Mouse (Mus musculus) testis, adult 2 months (tissue): ENCODE measurements around the gene Thop1. TPM values are rescaled to one million over a fixed set of nuclear protein-coding genes. Genes with fewer than 3 reads are reported as not detected.

Source experiments
- H3K27ac ChIP-seq: fragments of 200-500 bp; 2 replicates; pipeline ENCODE4 v1.5.1; 2012; ENCODE audit warnings: low read depth, low read length; ENCODE audit not compliant: control insufficient read depth, insufficient read depth
- H3K27me3 ChIP-seq: fragments of 200-500 bp; 2 replicates; pipeline ENCODE4 v1.6.1; 2012; ENCODE audit warnings: mild to moderate bottlenecking, low read length, moderate library complexity; ENCODE audit not compliant: control insufficient read depth, insufficient read depth
- H3K36me3 ChIP-seq: fragments of 200-500 bp; 2 replicates; pipeline ENCODE4 v1.6.1; 2012; ENCODE audit warnings: mild to moderate bottlenecking, low read length; ENCODE audit not compliant: control insufficient read depth, insufficient read depth
- H3K4me1 ChIP-seq: fragments of 200-500 bp; 2 replicates; pipeline ENCODE4 v1.6.1; 2012; ENCODE audit warnings: low read length; ENCODE audit not compliant: control insufficient read depth, insufficient read depth
- H3K4me3 ChIP-seq: fragments of 200-500 bp; 2 replicates; pipeline ENCODE4 v1.5.1; 2012; ENCODE audit warnings: low read depth, mild to moderate bottlenecking, low read length, moderate library complexity, mixed read lengths; ENCODE audit not compliant: control insufficient read depth
- CTCF ChIP-seq: fragments of 200-500 bp; IDR thresholded peaks from 2 replicates; pipeline ENCODE4 v1.5.1; 2012; ENCODE audit warnings: low read depth, mild to moderate bottlenecking, inconsistent platforms, low read length, moderate library complexity; ENCODE audit not compliant: control insufficient read depth, insufficient read depth, insufficient replicate concordance
- POLR2A ChIP-seq: fragments of 200-500 bp; IDR thresholded peaks from 2 replicates; pipeline ENCODE4 v1.6.1; 2012; ENCODE audit warnings: low read depth, mild to moderate bottlenecking, inconsistent platforms, low read length, moderate library complexity; ENCODE audit not compliant: control insufficient read depth
- polyA plus RNA-seq: library from polyadenylated mRNA; depleted of rRNA; stranded (reverse); fragments of >200 nt; gene quantifications from 2 replicates; pipeline ENCODE4 v1.2.3, GENCODE M21; 2012; rRNA removed

The Thop1 gene
- polyA plus RNA-seq, 1 experiment = 318 TPM

DNA sequence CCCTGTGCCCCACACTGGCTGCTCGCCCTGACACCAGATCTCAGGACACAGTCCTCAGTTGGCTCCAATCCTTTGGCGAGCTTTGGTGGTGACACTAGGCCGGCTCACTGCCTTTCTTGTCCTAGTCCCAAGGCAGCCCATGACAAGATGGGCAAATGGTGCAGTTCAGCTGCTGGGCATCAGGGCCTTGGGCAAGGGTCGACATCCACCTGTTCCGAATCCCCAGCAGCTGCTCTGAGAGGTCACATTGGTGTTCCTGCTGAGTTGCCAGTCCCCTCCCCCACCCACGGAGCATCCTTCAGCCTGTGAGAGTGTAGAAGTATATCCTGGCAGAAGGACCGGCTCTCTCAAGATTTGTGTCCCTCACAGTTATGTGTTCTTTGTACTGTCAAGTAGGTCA lies 50.8 kb downstream of the Thop1 start:
- H3K27me3 ChIP-seq = no peaks in the 10 kb centered on the region
- H3K27ac ChIP-seq = no peak overlapping the region
- no peaks in the 10 kb centered on the region; the same call in 1 of the 2 replicates for H3K36me3 ChIP-seq
- no peak overlapping the region for H3K4me3 ChIP-seq
- H3K4me1 ChIP-seq = no peaks in the 10 kb centered on the region
- TF ChIP-seq CTCF (no peak), POLR2A (no peak)

DNA sequence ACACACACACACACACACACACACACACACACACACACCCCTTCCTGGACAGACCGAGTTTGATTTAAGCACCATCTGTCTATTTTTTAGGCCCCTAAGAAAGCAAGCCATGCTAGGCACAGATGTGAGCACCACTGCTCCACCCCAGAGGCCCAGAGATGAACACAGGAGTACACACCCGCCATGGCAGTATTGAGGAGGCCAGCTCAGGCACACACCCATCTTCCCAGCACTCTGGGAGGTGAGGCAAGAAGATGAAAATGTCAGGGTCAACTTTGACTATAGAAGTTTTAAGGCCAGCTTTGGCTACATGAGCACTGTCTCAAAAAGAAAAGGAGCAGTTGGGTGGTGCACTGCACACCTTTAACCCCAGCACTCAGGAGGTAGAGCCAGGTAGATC lies 53.1 kb downstream of the Thop1 start:
- H3K27ac ChIP-seq = no peak overlapping the region
- no peaks in the 10 kb centered on the region for H3K4me1 ChIP-seq
- no peak overlapping the region for H3K4me3 ChIP-seq
- no peaks in the 10 kb centered on the region for H3K27me3 ChIP-seq
- no peaks in the 10 kb centered on the region; the same call in 1 of the 2 replicates for H3K36me3 ChIP-seq
- no peak for TF ChIP-seq CTCF
- no peak for TF ChIP-seq POLR2A

DNA sequence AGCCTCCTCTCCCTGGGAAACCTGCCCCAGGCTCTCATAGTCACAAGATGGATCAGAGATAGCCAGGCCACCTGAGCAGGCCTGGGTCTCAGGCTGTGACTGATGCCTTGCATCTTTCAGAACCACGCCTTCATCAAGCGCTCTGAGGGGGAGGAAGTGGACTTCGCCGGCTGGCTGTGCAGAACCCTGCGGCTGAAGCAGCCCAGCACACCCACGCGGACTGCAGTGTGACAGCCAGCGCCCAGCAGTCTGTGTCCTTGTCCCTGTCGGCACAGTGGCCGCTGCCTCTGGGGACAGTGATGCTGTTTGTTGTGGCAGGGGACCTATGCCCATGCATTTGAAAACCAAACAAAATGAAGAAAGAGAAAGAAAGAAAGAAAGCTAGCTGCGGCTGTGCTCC lies 53.7 kb downstream of the Thop1 start:
- no peaks in the 10 kb centered on the region for H3K27me3 ChIP-seq
- H3K27ac ChIP-seq = no peak overlapping the region
- H3K4me1 ChIP-seq = peaks cover 5% of the 10 kb centered on the region
- no peaks in the 10 kb centered on the region; the same call in 1 of the 2 replicates for H3K36me3 ChIP-seq
- H3K4me3 ChIP-seq = no peak overlapping the region
- TF ChIP-seq POLR2A (no peak), CTCF (no peak)

Other genes with a start within 250 kb of the Thop1 start
- 261 and 275 TPM in 2 replicates for gene Oaz1, start 243.4 kb upstream of the Thop1 start, polyA plus RNA-seq
- gene Lingo3, start 226.0 kb upstream of the Thop1 start, polyA plus RNA-seq = 0.16 and 0.26 TPM in 2 replicates
- 60.3 and 67.0 TPM in 2 replicates for gene Lsm7, start 214.8 kb upstream of the Thop1 start, polyA plus RNA-seq
- 169 and 173 TPM in 2 replicates for gene Sppl2b, start 214.8 kb upstream of the Thop1 start, polyA plus RNA-seq
- gene Tmprss9, start 198.2 kb upstream of the Thop1 start, polyA plus RNA-seq = 2.0 and 2.7 TPM in 2 replicates
- 76.7 and 104 TPM in 2 replicates for gene Timm13, start 169.1 kb upstream of the Thop1 start, polyA plus RNA-seq
- gene Lmnb2, start 151.8 kb upstream of the Thop1 start, polyA plus RNA-seq = 177 TPM in 2 replicates
- 7.8 and 9.1 TPM in 2 replicates for gene Gadd45b, start 140.0 kb upstream of the Thop1 start, polyA plus RNA-seq
- 1.0 and 1.6 TPM in 2 replicates for gene Gng7, start 55.1 kb upstream of the Thop1 start, polyA plus RNA-seq
- gene Diras1, start 44.4 kb upstream of the Thop1 start, polyA plus RNA-seq = 0.95 and 1.4 TPM in 2 replicates
- 39.6 and 46.3 TPM in 2 replicates for gene Slc39a3, start 32.6 kb upstream of the Thop1 start, polyA plus RNA-seq
- gene Sgta, start 9.9 kb upstream of the Thop1 start, polyA plus RNA-seq = 203 and 224 TPM in 2 replicates
- 0.40 and 0.70 TPM in 2 replicates for gene Creb3l3, start 28.8 kb downstream of the Thop1 start, polyA plus RNA-seq
- 147 and 192 TPM in 2 replicates for gene Map2k2, start 35.9 kb downstream of the Thop1 start, polyA plus RNA-seq
- 5.6 and 6.0 TPM in 2 replicates for gene Zbtb7a, start 65.2 kb downstream of the Thop1 start, polyA plus RNA-seq
- gene Pias4, start 97.9 kb downstream of the Thop1 start, polyA plus RNA-seq = 164 and 184 TPM in 2 replicates
- gene Eef2, start 106.6 kb downstream of the Thop1 start, polyA plus RNA-seq = 1,507 and 1,673 TPM in 2 replicates
- 52.6 and 61.6 TPM in 2 replicates for gene Dapk3, start 113.0 kb downstream of the Thop1 start, polyA plus RNA-seq
- gene 4930442H23Rik, start 113.8 kb downstream of the Thop1 start, polyA plus RNA-seq = 1.4 and 1.8 TPM in 2 replicates
- gene Nmrk2, start 132.0 kb downstream of the Thop1 start, polyA plus RNA-seq = not detected in 2 replicates
- 0.25 and 0.26 TPM in 2 replicates for gene Atcay, start 160.8 kb downstream of the Thop1 start, polyA plus RNA-seq
- 11.6 and 12.5 TPM in 2 replicates for gene Zfr2, start 163.1 kb downstream of the Thop1 start, polyA plus RNA-seq
- 3.0 and 3.5 TPM in 2 replicates for gene Matk, start 182.9 kb downstream of the Thop1 start, polyA plus RNA-seq
- gene Mrpl54, start 196.9 kb downstream of the Thop1 start, polyA plus RNA-seq = 181 and 261 TPM in 2 replicates
- gene Apba3, start 196.9 kb downstream of the Thop1 start, polyA plus RNA-seq = 53.5 and 77.2 TPM in 2 replicates
- 0.56 and 0.99 TPM in 2 replicates for gene Tjp3, start 221.5 kb downstream of the Thop1 start, polyA plus RNA-seq
- gene Pip5k1c, start 222.9 kb downstream of the Thop1 start, polyA plus RNA-seq = 10.1 and 10.4 TPM in 2 replicates